Mouse (Mus musculus) spleen, adult 2 months (tissue): Measurements from ENCODE around the gene Dpysl5.

ENCODE experiments used
- CTCF ChIP-seq: fragments of 200-500 bp; IDR thresholded peaks from 2 replicates; pipeline ENCODE4 v1.5.1; 2011; ENCODE audit warnings: mild to moderate bottlenecking, inconsistent platforms; ENCODE audit not compliant: insufficient read depth, insufficient read length, insufficient replicate concordance; ENCODE audit errors: extremely low read depth
- POLR2A ChIP-seq: fragments of 200-500 bp; IDR thresholded peaks from 2 replicates; pipeline ENCODE4 v1.6.1; 2011; ENCODE audit warnings: low read depth, low read length, inconsistent platforms

- TF ChIP-seq CTCF (no peak), POLR2A (no peak)
Observed at GRCm38 (mm10) chr5:30701866-30702265, 9.5 kb upstream of the Dpysl5 start.
